Mouse (Mus musculus): ENCODE results near the gene Kif15. TPM values are rescaled to one million over a fixed set of nuclear protein-coding genes. Genes with fewer than 3 reads are reported as not detected.

The Kif15 gene
- polyA plus RNA-seq, 1 experiment, result 1.6 TPM

- no peaks in the 10 kb centered on the region for H3K27me3 ChIP-seq (ENCODE audit: control insufficient read depth)
- TF ChIP-seq TAL1 (IDR thresholded peaks at IDR 0.05; ENCODE audit: low read length) (no peak), GATA1 (IDR thresholded peaks at IDR 0.05; ENCODE audit: low read length) (no peak)
- H3K36me3 ChIP-seq (ENCODE audit: control insufficient read depth), result no peaks in the 10 kb centered on the region
- no peak overlapping the region for H3K4me3 ChIP-seq (replicated peaks)
- H3K4me1 ChIP-seq (ENCODE audit: control insufficient read depth), result no peaks in the 10 kb centered on the region
- no peaks in the 10 kb centered on the region for H3K9me3 ChIP-seq (ENCODE audit: control insufficient read depth, low read length)
Measured at GRCm38 (mm10) chr9:123058724-123059292, 108.0 kb downstream of the Kif15 start.

GRCm38 (mm10) chr9:123060172-123060571 is 109.3 kb downstream of the Kif15 start:
- Histone ChIP-seq H3K9me3 (ENCODE audit: control insufficient read depth, low read length) (no peaks in the 10 kb centered on the region), H3K4me3 (replicated peaks) (no peak overlapping the region), H3K4me1 (ENCODE audit: control insufficient read depth) (no peaks in the 10 kb centered on the region), H3K27me3 (ENCODE audit: control insufficient read depth) (no peaks in the 10 kb centered on the region), H3K36me3 (ENCODE audit: control insufficient read depth) (no peaks in the 10 kb centered on the region)
- TF ChIP-seq TAL1 (IDR thresholded peaks at IDR 0.05; ENCODE audit: low read length), result no peak
- TF ChIP-seq GATA1 (IDR thresholded peaks at IDR 0.05; ENCODE audit: low read length), result no peak

Other genes with a start within 250 kb of the Kif15 start
- gene Topaz1, start 203.7 kb upstream of the Kif15 start, polyA plus RNA-seq (2012), result 0.12 TPM in 1 of 2 replicates, not detected in the other
- gene Tcaim, start 145.5 kb upstream of the Kif15 start, polyA plus RNA-seq (2012), result not detected in 2 replicates
- gene Gm35549, start 107.0 kb upstream of the Kif15 start, polyA plus RNA-seq (2012), result not detected in 2 replicates
- 0.45 and 0.46 TPM in 2 replicates for gene Zfp445, start 85.0 kb upstream of the Kif15 start, polyA plus RNA-seq (2012)
- not detected in 2 replicates for gene Zkscan7, start 65.4 kb upstream of the Kif15 start, polyA plus RNA-seq (2012)
- not detected in 2 replicates for gene Zfp105, start 28.0 kb upstream of the Kif15 start, polyA plus RNA-seq (2012)
- 0.46 and 0.77 TPM in 2 replicates for gene 1110059G10Rik, start within 50 bp of the Kif15 start, polyA plus RNA-seq (2012)
- gene Tmem42, start 70.3 kb downstream of the Kif15 start, polyA plus RNA-seq (2012), result 0.04 and 0.30 TPM in 2 replicates
- gene Tgm4, start 83.7 kb downstream of the Kif15 start, polyA plus RNA-seq (2012), result 0.04 TPM in 1 of 2 replicates, not detected in the other
- gene Zdhhc3, start 162.2 kb downstream of the Kif15 start, polyA plus RNA-seq (2012), result 3.2 and 3.3 TPM in 2 replicates
- gene Exosc7, start 162.2 kb downstream of the Kif15 start, polyA plus RNA-seq (2012), result 0.53 and 0.86 TPM in 2 replicates
- not detected in 2 replicates for gene Clec3b, start 199.9 kb downstream of the Kif15 start, polyA plus RNA-seq (2012)